Mouse (Mus musculus) cortical plate, adult 2 months (tissue): ENCODE measurements around the gene Map3k3.

Experiments
- CTCF ChIP-seq: fragments of 200-500 bp; IDR thresholded peaks from 2 replicates; pipeline ENCODE4 v1.5.1; 2011; ENCODE audit warnings: mild to moderate bottlenecking, control low read depth, low read length; ENCODE audit not compliant: insufficient read depth; ENCODE audit errors: extremely low read depth
- POLR2A ChIP-seq: fragments of 200-500 bp; IDR thresholded peaks from 2 replicates; pipeline ENCODE4 v1.6.1; 2011; ENCODE audit warnings: mild to moderate bottlenecking, low read length, control low read depth; ENCODE audit not compliant: insufficient read depth; ENCODE audit errors: extremely low read depth

- TF ChIP-seq CTCF (peak; percentile 28; the same call in 1 of the 2 replicates), POLR2A (no peak)
These were observed 67.7 kb downstream of the Map3k3 start for GRCm38 (mm10) chr11:106152132-106152531.
